Mouse (Mus musculus): ENCODE measurements around the gene Wbp1l.

Wbp1l gene

DNA sequence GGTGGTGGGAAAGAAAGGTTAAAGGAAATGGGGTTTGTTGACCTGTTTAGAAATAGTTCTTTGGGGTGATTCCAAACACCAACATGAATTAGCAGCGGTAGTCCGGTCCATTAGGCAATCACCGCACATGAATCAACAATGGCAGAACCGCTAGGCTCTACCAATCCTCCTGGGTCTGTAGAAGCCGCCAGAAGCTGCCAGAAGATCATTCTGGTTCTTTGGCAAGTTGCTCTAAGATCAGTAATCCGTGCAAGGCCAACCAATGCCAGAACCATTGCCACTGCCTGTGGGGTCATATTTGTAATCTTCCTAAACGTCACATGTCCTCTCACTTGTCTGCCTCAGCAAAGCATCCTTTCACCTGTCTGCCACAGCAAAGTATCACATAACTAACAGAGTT, 98.1 kb downstream of the Wbp1l start:
- no peak for DNase-seq (ENCODE audit: low read depth in 1 of 2, low spot score in 2 of 2)

DNA sequence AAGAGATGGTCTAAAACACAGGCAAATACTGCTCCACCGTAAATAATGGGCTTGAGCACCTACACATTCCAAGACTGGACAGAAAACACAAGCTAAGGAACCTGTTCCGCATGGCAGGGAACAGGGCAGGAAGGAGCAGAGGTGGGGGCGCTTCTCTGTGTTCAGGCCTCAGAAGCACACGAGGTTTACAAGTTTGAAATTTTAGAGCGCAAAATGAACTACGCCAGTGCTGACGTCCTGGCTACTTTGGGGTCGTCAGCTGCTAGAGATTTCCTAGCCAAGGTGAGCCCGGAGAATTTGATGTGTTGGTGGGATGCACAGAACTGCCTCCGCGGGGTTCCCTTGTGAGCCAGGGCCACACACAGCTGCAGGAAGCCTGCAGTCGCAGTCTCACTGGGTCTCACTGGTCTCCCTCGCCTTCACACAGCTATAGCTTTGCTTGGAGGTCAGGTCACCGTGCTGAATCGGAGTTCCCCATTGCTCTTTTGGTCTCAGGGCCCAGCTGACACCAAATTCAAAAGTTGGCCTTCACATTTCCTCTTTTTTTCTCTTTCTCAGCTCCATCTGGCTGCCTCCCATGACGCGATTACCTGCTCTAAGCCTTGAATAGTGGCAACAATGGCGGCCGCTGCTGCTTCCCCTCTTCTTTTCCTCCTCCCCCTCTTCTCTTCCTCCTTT, 99.1 kb downstream of the Wbp1l start:
- no peak for DNase-seq (ENCODE audit: low read depth in 1 of 2, low spot score in 2 of 2)

- DNase-seq (ENCODE audit: low read depth in 1 of 2, low spot score in 2 of 2), result no peak
Observed at GRCm38 (mm10) chr19:46699011-46699481, 100.2 kb downstream of the Wbp1l start.

DNA sequence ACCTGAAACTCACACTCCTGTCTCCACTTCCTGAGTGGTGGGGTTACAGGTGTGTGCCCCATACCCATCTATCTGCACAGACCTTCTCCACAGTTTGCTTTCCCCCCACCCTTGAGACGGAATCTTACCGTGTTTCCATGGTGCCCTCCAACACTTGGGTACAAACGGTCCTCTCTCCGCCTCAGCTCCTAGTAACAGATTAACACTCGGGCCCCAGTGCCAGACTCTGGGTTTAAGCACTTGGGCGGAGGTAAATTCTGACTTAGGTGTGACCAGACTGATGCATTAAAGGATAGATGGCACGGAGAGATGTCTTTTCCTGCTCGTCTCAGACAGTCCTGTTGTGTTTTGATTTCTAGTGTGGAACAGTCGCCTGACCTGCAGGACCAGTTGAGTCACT, 102.3 kb downstream of the Wbp1l start:
- no peak for DNase-seq (ENCODE audit: low read depth in 1 of 2, low spot score in 2 of 2)

DNA sequence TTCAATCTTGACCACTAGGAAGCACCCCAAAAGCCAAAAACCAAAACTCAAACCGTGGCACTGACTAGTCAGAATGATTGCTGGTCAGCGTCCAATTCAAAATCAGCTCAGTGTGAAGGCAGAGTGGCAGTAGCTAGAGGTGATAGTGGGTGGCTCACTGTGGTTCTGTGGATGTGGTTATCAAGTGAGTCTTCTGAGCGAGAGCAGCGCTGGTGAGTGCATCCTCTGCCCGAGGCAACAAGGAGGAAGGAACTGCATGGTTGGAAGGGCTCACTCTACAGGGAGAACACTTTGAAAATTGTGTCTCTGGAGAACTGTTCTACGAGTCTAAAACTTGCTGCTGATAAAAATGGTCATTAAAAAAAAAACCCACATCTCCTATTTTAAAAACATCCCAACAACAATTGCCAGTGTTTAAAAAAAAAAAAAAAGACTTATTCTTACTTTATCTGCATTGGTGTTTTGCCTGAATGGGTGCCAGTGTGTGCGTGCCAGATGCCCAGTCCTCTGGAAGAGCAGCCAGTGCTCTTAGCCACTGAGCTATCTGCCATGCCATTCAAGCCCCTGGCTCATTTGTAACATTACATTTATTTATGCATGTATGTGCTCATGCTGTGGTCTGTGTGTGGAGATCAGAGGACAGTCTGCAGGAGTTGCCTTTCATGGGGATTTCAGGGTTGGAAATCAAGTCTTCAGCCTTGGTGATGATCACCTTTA, 107.1 kb downstream of the Wbp1l start:
- no peak for DNase-seq (ENCODE audit: low read depth in 1 of 2, low spot score in 2 of 2)

DNA sequence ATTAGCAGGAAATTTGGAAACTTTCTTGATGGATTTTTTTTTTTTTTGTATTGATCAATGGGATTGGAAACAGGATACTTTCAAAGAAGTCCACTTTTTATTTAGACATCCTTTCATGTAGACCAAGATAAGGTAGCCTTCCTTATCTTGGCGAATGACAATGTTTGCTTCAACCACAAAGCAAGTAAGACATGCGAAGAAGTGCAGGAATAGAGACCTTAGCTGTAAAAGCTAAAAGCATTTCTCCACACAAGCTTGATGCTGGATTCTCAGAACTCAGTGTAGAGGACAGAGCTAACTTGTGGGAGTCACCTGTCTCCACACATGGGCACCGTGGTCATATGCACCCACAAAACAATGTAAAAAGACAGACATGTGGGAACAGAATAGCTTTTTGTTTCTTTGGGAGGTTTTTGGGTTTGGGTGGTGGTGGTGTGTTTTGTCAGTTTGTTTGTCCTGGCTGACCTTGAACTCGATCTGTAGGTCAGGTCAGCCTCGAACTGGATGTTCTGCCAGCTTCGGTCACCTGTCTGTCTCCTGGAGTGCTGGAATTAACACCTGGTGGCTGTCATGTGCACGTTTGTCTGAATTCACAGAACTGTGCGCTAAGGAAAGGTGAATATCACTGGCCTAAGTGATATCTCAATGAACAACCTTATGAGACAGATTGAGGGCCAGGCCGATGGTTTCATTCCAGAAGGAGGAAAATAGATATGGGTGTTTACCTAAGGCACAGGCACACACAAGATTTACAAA, 107.8 kb downstream of the Wbp1l start:
- DNase-seq (ENCODE audit: low read depth in 1 of 2, low spot score in 2 of 2), result no peak

Data from monocyte, adult 2 months (primary cell).